Mouse (Mus musculus) CH12.LX (cell line): ENCODE measurements around the gene Slc1a4.

Source experiments
- BHLHE40 ChIP-seq: IDR thresholded peaks from 2 replicates; pipeline ENCODE4 v1.6.1; 2011; ENCODE audit warnings: mild to moderate bottlenecking, low read depth, low read length, improper control_type of control experiment
- CTCF ChIP-seq, 2 experiments: IDR thresholded peaks in 1 of 2; conservative IDR thresholded peaks in 1 of 2; 2 replicates each; pipeline ENCODE4 v1.5.1; 2011 to 2012; ENCODE audit warnings: low read depth in 2 of 2, low read length in 2 of 2, improper control_type of control experiment in 1 of 2, inconsistent platforms in 1 of 2, mild to moderate bottlenecking in 1 of 2, moderate library complexity in 1 of 2
- EP300 ChIP-seq: IDR thresholded peaks from 2 replicates; pipeline ENCODE4 v1.6.1; 2011; ENCODE audit warnings: low read length, improper control_type of control experiment
- MAX ChIP-seq: IDR thresholded peaks from 2 replicates; pipeline ENCODE4 v1.6.1; 2011; ENCODE audit warnings: low read length, improper control_type of control experiment
- MAZ ChIP-seq: IDR thresholded peaks from 2 replicates; pipeline ENCODE4 v1.6.1; 2012; ENCODE audit warnings: low read depth, mild to moderate bottlenecking, inconsistent platforms, low read length, improper control_type of control experiment, moderate library complexity
- MEF2A ChIP-seq: IDR thresholded peaks from 2 replicates; pipeline ENCODE4 v1.6.1; 2014; ENCODE audit warnings: low read depth, mild to moderate bottlenecking, inconsistent platforms, low read length, improper control_type of control experiment, borderline replicate concordance
- NELFE ChIP-seq: IDR thresholded peaks from 2 replicates; pipeline ENCODE4 v1.6.1; 2011; ENCODE audit warnings: low read depth, low read length, improper control_type of control experiment
- POLR2A ChIP-seq: IDR thresholded peaks from 2 replicates; pipeline ENCODE4 v1.6.1; 2011; ENCODE audit warnings: low read depth, mild to moderate bottlenecking, improper control_type of control experiment, low read length
- USF1 ChIP-seq: IDR thresholded peaks from 2 replicates; pipeline ENCODE4 v1.6.1; 2014; ENCODE audit warnings: low read depth, mild to moderate bottlenecking, inconsistent platforms, low read length, improper control_type of control experiment
- ZMIZ1 ChIP-seq: IDR thresholded peaks from 2 replicates; pipeline ENCODE4 v1.6.1; 2012; ENCODE audit warnings: low read depth, mild to moderate bottlenecking, inconsistent platforms, low read length, improper control_type of control experiment

DNA sequence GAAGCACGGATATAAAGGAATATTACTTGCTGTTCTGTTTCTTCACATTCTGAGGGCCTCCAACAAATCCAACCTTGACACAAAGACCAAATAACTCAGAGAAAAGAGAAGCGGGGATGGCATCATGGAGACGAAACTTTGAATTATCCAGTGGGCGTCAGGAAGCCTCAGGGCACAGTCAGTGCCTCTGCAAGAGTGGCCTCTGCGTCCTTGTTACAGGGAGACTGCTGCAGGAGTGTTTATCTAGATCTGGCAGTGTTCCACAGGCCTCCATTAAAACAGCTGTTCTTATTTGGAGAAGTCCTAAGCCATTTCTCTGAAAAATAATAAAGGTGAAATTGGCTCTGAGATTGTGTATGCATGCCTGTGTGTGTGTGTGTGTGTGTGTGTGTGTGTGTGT lies 51.5 kb downstream of the Slc1a4 start:
- TF ChIP-seq CTCF (conservative IDR thresholded peaks at IDR 0.05 in 1 of 2, IDR thresholded peaks at IDR 0.05 in 1 of 2; ENCODE audit: low read depth in 2 of 2, low read length in 2 of 2) (no peak), MAX (no peak), BHLHE40 (no peak), ZMIZ1 (no peak), POLR2A (no peak), NELFE (no peak), USF1 (no peak), EP300 (no peak), MEF2A (no peak), MAZ (no peak)
